Mouse (Mus musculus): ENCODE measurements around the gene Csrp3.

Csrp3 gene

DNA sequence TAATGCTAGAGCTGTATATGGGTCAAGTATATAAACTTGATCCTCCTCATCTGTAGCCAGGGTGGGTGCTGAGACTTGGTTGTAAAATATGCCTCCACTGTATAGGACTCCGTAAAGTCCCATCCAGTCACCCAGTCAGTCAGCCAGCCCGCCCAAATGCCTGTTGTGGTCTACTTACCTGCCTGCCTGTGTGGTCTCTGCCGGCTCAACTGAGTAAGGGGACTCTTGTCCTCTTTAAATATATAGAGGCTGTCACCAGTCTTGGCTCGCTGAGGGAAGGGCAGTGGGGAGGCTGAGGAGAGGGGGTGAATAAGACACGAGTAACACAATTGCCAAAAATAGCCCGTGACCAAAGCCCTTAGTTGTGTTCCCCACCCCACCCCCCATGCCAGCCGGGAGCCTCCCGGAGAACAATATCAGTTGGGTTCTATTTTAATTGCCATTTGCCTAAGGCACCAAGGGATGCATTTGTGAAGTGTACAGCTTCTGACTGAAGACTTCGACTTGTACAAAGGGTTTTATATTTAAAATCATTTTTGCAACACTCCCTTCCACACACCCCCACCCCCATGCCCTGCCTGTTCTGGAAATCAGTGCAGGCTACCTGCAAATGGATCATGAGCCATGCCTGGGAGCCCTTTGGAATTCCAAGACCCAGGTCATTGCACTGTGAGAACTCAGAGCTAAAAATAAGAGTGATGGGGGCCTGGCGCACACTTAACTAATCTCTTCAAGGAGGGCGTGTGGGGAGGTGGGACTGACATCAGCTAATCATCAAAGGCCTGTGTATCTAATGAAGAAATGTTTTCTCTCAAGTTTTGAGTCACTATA is at the start of gene Csrp3:
Csrp3 (minus strand) TSS at position 214 of the 831 bp plus-strand sequence.
- DNase-seq (ENCODE audit: low spot score in 2 of 2), result no peak

DNA sequence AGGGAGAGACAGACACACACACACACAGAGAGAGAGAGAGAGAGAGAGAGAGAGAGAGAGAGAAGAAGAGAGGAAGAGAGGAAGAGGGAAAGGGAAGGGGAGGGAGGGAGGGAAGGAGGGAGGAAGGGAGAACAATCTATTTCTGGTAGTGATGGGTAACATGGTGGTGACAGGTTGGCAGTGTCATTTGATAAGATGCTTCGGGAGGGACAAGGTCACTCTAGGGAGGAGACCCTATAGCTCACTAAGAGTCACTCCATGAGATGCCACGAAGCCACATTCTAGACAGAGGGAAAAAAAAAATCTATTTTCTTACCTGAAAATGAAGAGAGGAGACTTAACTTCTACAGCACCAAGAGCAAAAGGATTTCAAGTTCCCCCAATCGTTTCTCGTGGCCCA is 48.2 kb upstream of the Csrp3 start:
- no peak for DNase-seq (ENCODE audit: low spot score in 2 of 2)

DNA sequence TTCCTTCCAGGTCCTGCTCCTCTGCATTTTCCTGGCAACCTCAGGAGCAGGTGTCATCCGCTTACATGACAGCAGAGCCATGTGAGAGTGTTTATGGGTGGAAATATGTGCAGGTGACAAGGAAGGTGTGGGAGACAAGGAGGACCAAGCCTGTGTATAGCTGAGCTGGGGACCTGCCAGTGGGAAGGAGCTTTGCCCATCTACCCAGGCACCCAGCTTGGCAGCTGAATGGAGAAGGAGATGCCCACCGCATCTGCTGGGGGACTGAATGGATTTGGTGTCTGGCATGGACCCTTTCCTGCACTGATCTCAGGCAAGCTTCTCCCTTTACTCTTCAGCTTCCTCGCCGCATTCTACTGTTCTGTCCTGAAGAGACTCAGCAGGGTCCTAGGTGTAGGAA is 47.6 kb upstream of the Csrp3 start:
- no peak for DNase-seq (ENCODE audit: low spot score in 2 of 2)

DNA sequence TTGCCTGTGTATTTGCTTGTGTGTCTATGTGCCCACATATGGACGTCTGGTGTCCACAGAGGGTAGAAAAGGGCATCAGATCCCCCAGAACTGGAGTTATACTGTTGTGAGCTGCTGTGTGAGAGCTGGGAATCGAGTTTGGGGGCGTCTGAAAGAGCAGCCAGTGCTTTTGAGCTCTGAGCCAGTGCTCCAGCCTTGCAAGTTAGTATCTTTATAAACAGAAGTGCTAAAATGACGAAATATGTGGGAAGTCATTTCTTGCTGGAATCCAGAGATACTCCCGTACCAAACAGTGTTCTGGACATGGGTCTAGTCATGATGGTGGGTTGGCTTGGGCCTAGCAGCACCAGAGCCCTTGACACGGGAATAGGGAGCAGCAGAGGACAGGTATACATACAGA is 46.9 kb upstream of the Csrp3 start:
- no peak for DNase-seq (ENCODE audit: low spot score in 2 of 2)

DNA sequence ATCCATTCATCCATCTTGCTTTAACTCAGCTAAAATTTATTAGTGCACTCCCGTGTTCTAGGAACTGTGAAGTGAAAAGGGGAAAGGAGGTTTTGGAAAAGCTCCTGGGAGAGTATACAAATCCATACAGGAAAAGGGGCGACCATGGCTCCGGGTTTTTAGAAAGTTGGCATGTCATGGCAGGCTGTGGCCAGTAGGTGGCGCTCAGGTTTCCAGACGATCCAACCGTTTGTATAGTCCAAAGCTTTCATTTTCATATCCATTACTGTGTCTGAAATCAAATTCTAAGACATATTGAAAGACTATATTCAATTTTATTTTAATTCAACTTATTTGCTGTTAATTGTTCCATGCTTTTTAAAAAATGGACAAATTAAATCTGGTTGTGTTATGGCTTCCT is 46.3 kb upstream of the Csrp3 start:
- peak; percentile 75 to 81 for DNase-seq (ENCODE audit: low spot score in 2 of 2)

DNA sequence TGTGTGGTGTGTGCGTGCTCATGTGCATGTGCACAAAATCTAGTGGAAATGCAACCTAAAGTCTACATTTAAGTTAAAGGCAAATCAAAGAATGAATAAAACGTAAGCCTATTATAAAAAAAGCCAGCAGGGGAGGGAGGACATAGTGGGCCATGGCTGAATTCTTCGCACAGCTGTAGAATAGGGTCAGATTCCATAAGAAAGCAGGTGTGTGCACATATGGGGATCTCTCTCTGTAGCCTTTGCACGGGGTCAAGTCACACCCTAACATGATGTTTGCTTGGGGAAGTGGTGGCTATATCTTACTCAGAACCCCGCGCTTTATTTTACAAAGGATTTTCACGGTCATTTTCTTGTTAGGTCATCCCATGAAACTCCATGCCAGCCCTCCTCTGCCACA is 45.3 kb upstream of the Csrp3 start:
- DNase-seq (ENCODE audit: low spot score in 2 of 2), result no peak

DNA sequence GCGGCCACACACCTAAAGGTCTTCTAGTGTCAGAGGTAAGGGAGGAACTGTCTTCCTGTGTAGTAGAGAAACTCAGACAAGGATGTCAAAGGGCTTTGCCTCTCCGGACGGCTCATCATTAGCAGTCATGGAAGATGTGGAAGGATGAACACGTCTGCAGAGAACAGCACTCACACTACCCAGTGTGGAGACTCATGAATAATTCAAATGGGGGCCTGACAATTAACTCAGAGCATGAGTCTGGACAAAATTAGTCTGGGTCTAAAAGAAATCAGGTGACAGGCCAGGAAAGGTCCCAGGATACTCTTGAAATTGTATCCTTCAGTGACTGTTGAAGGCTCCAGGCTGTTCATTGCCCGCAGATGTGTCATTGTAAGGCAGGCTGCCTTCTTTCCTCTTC is 43.2 kb upstream of the Csrp3 start:
- no peak for DNase-seq (ENCODE audit: low spot score in 2 of 2)

DNA sequence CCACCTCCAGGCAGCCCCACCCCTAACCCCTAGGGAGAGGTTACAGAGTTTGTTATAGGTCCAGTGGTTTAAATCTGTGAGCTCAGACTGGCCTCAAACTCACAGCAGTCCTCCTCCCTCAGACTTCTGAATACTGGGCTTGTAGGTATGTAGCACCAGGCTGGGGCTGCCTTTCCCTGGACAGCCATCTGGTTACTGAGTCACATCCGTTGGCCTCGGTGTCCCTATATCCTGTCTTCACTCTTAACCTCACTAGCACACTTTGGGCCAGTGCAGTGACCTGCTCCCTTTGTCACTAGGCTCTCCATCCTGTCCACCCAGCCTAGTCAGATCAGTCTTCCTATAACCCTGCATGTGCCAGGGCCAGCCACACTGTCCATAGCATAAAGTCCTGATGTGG is 40.9 kb upstream of the Csrp3 start:
- DNase-seq (ENCODE audit: low spot score in 2 of 2), result no peak

DNA sequence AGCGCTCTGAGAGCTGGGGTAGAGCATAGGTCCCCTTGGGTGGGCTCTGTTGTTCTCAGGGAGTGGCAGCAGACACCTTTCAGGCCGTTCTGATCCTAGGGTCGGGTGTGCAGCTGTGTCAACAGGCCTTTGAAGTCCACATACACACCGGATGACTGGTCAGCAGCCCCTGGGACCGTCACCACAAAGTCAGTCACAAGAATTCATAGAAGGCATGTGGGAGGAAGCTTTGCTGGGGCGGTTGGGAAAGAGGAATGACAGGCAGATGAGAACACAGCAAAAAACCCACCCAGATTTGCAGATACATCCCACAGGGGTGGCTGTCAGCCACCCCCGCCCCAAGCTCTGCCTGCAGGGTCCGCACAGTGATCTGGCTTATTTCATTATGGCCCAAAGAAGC is 40.1 kb upstream of the Csrp3 start:
- DNase-seq (ENCODE audit: low spot score in 2 of 2), result no peak

DNA sequence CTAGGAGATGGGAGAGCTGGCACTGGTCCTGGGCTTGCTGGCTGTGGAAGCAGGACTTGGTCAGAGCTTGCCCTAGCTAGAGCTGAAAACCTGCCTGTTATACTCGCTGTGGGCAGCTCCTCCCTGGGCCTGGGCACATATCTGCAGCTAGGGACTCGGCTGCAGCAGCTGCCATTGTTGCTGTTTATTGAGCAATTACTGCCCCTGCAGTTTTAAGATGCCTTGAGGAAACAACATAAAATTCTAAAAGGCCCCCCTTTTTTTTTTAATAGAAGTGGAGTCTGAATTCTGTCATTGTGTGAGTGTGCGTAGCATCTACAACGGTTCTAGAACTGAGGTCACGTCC is 36.4 kb upstream of the Csrp3 start:
- DNase-seq (ENCODE audit: low spot score in 2 of 2), result no peak

DNA sequence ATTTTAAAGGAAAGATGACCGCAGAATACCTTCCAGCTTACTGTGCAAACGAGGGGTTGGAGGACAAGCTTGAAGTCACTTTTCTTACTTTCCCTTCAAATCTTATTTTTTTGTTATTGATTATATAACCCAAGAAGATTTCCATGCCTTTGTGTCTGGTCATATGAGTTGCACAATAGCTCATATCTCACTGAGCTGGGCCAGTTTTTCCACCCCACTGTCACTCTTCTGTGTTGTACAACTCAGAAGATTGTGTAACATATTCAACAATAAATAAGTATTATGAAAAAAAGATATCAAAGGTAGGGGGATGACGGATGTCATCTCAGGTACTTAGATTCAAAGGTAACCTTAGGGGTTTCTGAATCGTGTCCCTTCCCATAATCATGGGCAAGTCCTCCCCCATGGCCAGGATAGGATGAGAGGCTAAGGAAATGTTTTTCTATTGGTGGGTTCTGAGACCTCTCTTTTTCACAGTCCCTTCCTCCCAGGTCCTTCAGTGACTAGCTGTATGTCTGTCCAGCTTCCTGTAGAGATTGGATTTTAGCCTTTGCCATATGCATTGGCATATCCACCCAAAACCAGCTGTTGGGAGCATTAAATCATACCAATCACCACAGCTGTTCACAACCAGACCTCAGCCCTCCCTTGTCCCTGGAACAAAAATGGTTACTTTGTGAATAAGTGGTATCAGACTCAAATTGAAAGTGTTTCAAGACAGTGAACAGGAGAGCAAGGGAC is 35.9 kb upstream of the Csrp3 start:
- no peak for DNase-seq (ENCODE audit: low spot score in 2 of 2)

DNA sequence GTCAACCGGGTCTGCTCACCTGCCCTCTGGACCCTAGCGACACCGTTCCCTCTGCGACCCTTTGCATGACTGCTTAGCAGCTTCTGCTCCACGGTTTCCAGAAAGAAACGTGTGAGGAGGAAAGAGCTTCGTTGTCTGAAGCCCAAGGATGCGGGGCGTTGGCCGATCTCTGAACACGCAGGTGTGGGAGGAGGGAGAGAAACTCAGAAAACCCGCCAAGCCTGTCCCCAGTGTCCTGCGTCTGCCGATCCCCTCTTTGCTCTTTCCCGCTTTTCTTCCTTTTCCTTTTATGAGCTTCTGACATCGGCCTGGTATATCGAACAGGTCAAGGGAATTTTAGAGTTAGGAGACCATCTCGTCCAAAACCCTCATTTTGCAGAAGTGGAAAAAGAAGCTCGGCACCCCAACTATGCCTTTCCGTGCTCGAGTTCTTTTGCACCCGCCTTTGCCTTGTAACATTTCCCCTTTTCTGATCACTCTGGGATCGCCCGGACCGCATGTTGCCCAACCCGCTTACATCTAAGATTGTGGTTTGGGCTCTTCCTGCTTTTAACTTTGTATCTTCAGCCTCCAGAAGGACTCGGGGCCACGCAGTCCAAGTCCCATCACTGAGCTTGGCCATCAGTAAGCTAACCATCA is 34.3 kb upstream of the Csrp3 start:
- DNase-seq (ENCODE audit: low spot score in 2 of 2), result no peak

DNA sequence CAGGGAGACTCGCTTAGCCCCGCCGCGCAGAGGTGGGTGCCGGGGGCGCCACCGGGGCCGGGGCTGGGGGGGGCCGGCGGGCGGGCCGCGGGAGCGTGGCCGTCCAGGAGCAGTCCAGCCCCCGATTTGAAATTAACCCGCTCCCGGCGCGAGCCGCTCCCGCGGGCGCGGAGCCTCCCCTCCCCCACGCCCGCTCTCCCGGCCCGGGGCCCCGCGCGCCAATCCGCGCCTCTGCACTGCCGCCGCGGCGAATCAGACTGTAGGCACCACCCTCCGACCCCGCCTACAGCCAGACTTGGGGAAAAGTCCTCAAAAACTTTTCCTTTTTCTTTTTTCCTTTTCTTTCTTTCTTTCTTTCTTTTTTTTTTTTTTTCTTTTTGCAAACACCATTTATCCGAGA is 33.7 kb upstream of the Csrp3 start, which contains the start of gene E2f8:
E2f8 (minus strand) TSS at position 111 of the 400 bp plus-strand sequence.
- no peak for DNase-seq (ENCODE audit: low spot score in 2 of 2)

DNA sequence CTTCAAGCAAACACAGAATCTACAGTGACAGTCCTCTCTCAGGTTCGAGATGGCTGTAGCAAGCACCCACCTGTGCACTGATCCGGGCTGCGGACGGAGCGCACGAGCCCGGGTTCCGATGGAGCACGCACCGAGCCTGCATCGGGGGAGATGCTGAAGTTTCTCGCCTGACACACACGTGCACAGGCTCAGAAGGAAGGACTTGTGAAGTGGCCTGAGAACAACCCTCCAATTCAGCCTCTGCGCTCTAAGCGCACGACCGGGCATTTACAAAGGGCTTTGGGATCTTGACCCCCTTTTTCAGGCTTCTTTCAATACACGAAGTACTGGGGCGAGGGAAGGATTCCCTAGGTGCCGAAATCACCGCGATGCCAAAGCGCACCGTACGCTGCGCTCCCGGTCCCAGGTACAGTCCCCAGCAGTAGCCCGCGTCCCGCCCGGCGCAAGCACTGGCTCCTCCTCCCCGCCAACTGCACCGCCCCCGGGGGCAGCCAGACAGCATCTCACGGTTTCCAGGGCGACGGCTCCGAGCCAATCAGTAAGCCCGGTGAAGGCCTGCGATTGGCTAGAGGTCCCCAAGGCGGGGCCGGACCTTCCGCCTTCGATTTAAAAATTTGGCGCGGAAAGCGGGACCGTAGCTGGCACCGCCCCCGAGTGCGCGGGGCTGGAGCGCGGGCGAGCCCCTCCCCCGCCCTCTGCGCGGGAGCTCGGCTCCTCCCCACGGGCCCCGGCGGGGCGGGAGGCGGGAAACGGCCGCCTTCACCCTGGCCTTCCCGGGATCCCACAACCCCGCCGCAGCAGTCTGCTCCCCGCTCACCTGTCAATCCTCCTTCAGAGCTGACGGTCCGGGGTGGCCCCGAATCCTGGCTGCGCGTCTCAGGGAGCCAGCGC is 33.0 kb upstream of the Csrp3 start:
- DNase-seq (ENCODE audit: low spot score in 2 of 2), result peak; percentile 79 to 91

DNA sequence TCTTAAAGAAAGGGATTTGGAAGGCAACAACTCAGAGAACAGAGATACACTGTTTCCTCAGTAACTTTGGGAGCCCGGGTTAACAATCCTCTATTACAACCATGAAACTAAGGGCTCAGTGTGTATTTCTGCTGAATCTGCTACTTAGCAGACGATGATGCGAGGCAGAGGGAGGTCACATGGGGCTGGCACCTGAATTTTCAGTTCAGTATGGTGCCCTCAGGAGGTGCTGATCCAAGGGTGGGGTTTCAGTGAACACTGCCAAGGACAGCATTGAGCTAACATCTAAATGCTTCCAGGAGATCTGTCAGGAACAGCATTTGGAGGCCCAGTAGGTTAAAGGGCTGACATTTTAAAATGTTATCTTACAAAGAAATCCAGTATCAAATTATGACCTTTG is 31.7 kb upstream of the Csrp3 start:
- DNase-seq (ENCODE audit: low spot score in 2 of 2), result no peak

DNA sequence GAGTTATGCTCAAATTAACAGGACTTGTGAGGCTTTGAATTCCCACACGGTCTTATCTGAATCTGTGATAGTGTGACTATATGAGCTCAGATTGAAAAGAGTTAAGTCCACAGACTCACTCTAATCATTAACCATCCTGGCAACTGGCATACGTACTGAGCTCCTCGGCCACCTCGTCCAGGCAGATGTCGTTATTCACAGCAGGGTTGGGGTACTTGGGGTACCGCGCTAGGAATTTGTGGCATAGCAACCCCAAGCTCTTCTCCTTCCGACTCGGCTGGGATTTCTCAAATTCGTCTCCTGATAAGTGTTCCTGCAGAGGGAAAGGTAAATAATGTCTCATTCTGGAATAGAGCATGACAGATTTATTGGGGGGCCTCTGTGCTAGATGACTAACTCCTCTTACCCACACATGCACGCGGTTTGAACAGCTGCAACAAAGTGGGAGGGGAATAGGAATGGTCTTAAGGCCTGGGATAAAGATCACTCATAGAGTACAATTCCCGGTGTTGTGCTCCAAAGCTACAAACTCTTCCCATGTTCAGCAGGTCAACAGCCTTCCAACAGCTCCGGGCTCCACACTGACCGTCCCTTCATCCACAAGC is 30.1 kb upstream of the Csrp3 start:
- DNase-seq (ENCODE audit: low spot score in 2 of 2), result no peak

DNA sequence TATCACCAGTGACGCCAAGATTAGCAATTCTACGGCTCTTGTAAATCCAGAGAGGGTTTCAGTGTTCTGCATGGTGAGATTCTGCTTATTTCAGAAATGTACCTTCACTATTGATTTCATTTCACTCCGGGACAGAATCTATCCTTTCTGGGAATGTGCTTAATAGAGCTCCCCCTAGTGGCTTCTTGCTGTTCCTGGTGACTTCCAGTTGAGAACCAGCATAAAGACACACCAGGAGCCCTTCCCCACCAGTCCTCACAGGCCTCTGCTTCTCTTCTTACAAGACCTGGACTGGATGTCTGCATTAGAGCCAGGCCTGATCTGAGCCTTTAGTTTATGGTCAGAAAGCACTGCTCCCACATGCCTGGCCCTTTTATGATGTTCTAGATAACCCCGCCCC is 28.7 kb upstream of the Csrp3 start:
- peak in 1 of 2 experiments; percentile 42 for DNase-seq (ENCODE audit: low spot score in 2 of 2)

DNA sequence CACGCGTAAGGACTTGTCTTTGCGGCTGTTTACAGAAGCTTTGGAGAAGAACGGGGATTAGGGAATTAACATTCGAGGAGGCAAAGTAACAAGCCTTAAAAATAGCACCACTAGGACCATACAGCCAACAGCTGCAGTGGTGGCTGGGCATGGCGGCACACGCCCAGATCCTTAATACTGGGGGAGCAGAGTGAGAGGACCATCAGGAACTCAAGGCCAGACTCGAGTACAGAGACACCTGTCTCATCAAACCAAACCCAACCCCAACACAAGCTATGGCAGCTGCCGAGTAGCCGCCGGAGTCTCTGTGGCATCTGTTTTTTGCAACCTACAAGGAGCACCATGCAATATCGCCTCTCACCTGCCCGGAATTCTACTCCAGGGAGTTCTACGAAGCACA is 27.3 kb upstream of the Csrp3 start:
- DNase-seq (ENCODE audit: low spot score in 2 of 2), result no peak

DNA sequence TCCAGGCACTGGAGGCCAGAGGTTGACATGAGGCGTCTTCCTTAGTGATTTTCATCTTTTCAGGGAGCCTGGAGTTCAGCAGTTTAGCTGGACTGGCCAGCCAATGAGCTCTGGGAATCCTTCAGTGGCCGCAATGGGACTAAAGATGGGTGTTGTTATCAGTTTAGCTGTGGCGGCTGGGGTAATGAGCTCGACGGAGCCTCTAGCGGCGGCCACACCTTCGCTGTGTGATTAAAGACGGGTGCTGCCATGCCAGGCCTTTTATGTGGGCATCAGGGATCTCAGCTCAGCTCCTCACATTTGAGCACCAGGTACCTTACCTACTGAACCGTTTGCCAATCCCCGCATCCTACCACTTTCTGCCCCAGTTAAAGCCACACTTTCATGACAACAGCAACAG is 23.5 kb upstream of the Csrp3 start:
- DNase-seq (ENCODE audit: low spot score in 2 of 2), result no peak

DNA sequence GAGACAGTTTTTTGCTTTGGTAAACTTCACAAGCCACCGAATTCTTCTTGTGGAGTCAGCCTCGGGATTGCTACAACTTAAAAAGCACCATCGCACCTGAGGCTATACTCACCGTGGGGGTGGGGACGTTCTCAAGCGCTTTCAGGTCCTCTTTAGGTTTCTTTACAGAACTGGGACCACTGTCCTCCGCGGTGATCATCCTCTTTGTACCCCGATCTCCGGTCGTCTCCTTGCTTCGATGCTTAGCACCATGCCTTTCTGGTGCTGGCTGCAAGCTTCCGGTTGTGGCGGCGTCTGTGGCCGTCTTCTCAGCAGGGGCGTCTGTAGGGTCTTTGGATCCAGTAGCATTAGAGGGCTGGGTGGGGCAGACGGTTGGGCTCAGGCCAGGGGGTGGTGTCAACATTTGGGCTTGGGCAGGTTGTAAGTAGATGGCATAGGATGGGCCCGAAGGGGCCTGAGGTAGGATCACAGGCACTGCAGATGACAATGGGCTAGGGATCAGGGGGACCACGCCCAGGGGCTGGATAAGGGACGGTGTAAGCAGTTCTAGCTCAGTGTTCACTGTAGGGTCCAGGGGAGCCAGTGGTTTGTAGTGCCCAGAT is 22.8 kb upstream of the Csrp3 start:
- DNase-seq (ENCODE audit: low spot score in 2 of 2), result no peak

DNA sequence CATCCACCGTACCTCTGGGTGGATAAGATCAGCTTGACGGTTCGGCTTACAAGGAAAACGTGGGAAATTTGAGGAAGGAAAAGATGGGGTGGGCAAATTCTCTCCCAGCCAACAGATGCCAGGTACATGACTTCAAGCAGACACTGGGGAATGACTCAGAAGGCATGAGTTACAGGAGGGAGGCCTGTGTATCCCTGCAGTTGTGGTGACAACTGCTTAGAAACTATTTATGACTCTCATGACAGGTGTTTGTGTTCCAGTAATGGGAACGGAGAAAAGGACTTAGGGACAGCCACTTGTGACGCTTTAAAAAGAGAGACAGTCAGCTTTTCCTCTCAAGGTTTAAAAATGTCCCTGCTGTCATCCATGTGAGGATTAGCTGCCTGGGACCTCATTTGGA is 22.3 kb upstream of the Csrp3 start:
- DNase-seq (ENCODE audit: low spot score in 2 of 2), result no peak

Data from frontal cortex, postnatal 25 days (tissue).